Mouse (Mus musculus) heart, embryonic 14.5 days (tissue): Measurements from ENCODE around the gene Rpp40. TPM values are rescaled to one million over a fixed set of nuclear protein-coding genes. Genes with fewer than 3 reads are reported as not detected.
A peak's percentile ranks its signal among the peaks of the same experiment; 100 is the strongest.

Experiments
- ATAC-seq: fragments of 200-750 bp; cut with Nextera tagmentation; 2 replicates; pipeline ENCODE4 v1.8.0; 2017; ENCODE audit warnings: low read depth, moderate TSS enrichment; ENCODE audit not compliant: insufficient number of reproducible peaks, insufficient read depth, low FRiP score
- H3K27ac ChIP-seq, 2 experiments: fragments of 200-500 bp in 1 of 2; fragments of 300-500 bp in 1 of 2; sonication (generic) in 1 of 2; replicated peaks in 1 of 2; 2 replicates each; pipeline ENCODE4 v1.5.1; 2012 to 2014; ENCODE audit warnings: low read depth in 2 of 2, low read length in 2 of 2, control low read depth in 1 of 2, mild to moderate bottlenecking in 1 of 2, mixed read lengths in 1 of 2; ENCODE audit not compliant: control insufficient read depth in 1 of 2, insufficient read depth in 1 of 2
- H3K27me3 ChIP-seq: fragments of 300-500 bp; sonication (generic); 2 replicates; pipeline ENCODE4 v1.6.1; 2014; ENCODE audit warnings: mild to moderate bottlenecking, low read length, control low read depth; ENCODE audit not compliant: control insufficient read depth, insufficient read depth
- H3K36me3 ChIP-seq: fragments of 300-500 bp; sonication (generic); 2 replicates; pipeline ENCODE4 v1.6.1; 2014; ENCODE audit warnings: mild to moderate bottlenecking, control low read depth, low read length, mixed read lengths; ENCODE audit not compliant: control insufficient read depth, insufficient read depth
- H3K4me1 ChIP-seq, 2 experiments: fragments of 200-500 bp in 1 of 2; fragments of 300-500 bp in 1 of 2; sonication (generic) in 1 of 2; 2 replicates each; pipeline ENCODE4 v1.6.1; 2012 to 2014; ENCODE audit warnings: low read length in 2 of 2, control low read depth in 1 of 2, mixed read lengths in 1 of 2; ENCODE audit not compliant: control insufficient read depth in 2 of 2, insufficient read depth in 2 of 2
- H3K4me2 ChIP-seq: fragments of 300-500 bp; sonication (generic); 2 replicates; pipeline ENCODE4 v1.6.1; 2014; ENCODE audit warnings: mild to moderate bottlenecking, low read length
- H3K4me3 ChIP-seq, 2 experiments: fragments of 200-500 bp in 1 of 2; fragments of 300-500 bp in 1 of 2; sonication (generic) in 1 of 2; 2 replicates each; pipeline ENCODE4 v1.5.1; 2012 to 2014; ENCODE audit warnings: low read length in 2 of 2, mild to moderate bottlenecking in 2 of 2, control low read depth in 1 of 2, low read depth in 1 of 2, moderate library complexity in 1 of 2; ENCODE audit not compliant: control insufficient read depth in 1 of 2, insufficient read depth in 1 of 2
- H3K9ac ChIP-seq: fragments of 300-500 bp; sonication (generic); 2 replicates; pipeline ENCODE4 v1.6.1; 2014; ENCODE audit warnings: mild to moderate bottlenecking, low read length
- H3K9me3 ChIP-seq: fragments of 300-500 bp; sonication (generic); 2 replicates; pipeline ENCODE4 v1.6.1; 2016; ENCODE audit warnings: low read length, control low read depth; ENCODE audit not compliant: control insufficient read depth
- WGBS: fragments of 180-500 bp; shearing (Covaris S2); extraction: QIAGEN DNeasy Blood & Tissue Kit; methylation state at CpG from one replicate; pipeline ENCODE4 v1.1.7; 2014; 5-methylcytosine and 5-hydroxymethylcytosine counted together
- polyA plus RNA-seq: library from polyadenylated mRNA; unstranded; fragments of >200 nt; fragmentation: Nextera tagmentation; extraction: Ambion mirVana; gene quantifications from 2 replicates; pipeline ENCODE4 v1.2.1, GENCODE M21; 2014

Gene Rpp40
- polyA plus RNA-seq: 8.4 and 8.9 TPM in 2 replicates

- ATAC-seq: peak; percentile 99
- no peaks in the 10 kb centered on the region for H3K36me3 ChIP-seq
- H3K4me3 ChIP-seq: peak within 1 kb of the TSS; percentile 74 to 93
- under 1% methylated on average over 35 of the region's 35 CpGs for WGBS
- no peaks in the 10 kb centered on the region for H3K9me3 ChIP-seq
- H3K27me3 ChIP-seq: no peaks in the 10 kb centered on the region
- peaks cover 0 to 4% of the 10 kb centered on the region in 2 experiments; a peak in 2 of 4 replicates for H3K4me1 ChIP-seq
- no peak within 1 kb of the TSS for H3K27ac ChIP-seq
- H3K4me2 ChIP-seq: peak within 1 kb of the TSS; percentile 88
- H3K9ac ChIP-seq: peak within 1 kb of the TSS; percentile 77
Observed at GRCm38 (mm10) chr13:35905879-35906481, at the start of gene Rpp40. Gene Rpp40 (minus strand): TSS chr13:35906359.

- Histone ChIP-seq H3K4me3 (no peak overlapping the region), H3K9me3 (peaks cover 3% of the 10 kb centered on the region; the same call in 1 of the 2 replicates), H3K27me3 (no peaks in the 10 kb centered on the region), H3K27ac (no peak overlapping the region), H3K4me2 (no peak overlapping the region), H3K9ac (no peak overlapping the region), H3K36me3 (no peaks in the 10 kb centered on the region), H3K4me1 (no peaks in the 10 kb centered on the region)
- no peak for ATAC-seq
- WGBS: 76% methylated on average over 17 of the region's 17 CpGs
Observed at GRCm38 (mm10) chr13:35949814-35950455, 43.8 kb upstream of the Rpp40 start.

GRCm38 (mm10) chr13:35947354-35948000 is 41.3 kb upstream of the Rpp40 start:
- Histone ChIP-seq H3K4me3 (no peak overlapping the region), H3K9me3 (peaks cover 3% of the 10 kb centered on the region; the same call in 1 of the 2 replicates), H3K4me2 (no peak overlapping the region; the same call in 1 of the 2 replicates), H3K27me3 (no peaks in the 10 kb centered on the region), H3K9ac (no peak overlapping the region), H3K36me3 (no peaks in the 10 kb centered on the region), H3K27ac (no peak overlapping the region), H3K4me1 (no peaks in the 10 kb centered on the region)
- no peak for ATAC-seq
- WGBS: 18% methylated on average over 14 of the region's 14 CpGs

DNA sequence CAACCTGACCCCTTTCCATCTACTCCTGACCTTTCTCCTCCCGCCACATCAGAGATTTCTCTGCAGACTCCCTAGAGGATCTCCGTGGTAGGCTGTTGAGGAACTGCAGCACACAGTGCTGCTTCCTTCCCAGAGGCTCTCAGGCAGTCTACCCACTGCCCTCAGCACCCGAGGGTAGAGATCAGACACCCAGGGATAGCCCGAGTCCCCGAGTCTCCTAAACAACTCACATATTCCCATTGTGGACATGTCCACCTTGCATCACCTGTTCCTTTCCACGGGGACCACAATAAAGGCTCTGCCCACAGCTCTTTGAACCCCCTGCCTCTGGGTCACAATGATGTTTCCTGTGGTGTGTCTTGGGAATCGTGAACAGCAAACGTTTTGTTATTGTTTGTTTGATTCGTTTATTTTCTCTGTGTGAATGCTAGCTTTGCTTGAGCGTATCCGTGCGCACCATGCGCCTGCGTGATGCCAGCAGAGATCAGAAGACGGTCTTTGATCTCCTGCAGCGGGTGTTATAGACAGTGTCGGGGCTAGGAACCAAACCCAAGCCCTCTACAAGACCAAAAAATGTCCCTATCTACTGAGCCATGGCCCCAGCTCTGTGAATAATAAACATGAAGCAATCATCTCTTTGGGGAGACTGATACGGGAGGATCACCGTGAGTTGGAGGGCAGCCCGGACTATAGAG is 40.6 kb upstream of the Rpp40 start:
- Histone ChIP-seq H3K4me2 (no peak overlapping the region), H3K9ac (no peak overlapping the region), H3K27ac (no peak overlapping the region), H3K4me1 (no peaks in the 10 kb centered on the region), H3K9me3 (peaks cover 2% of the 10 kb centered on the region; the same call in 1 of the 2 replicates), H3K4me3 (no peak overlapping the region), H3K27me3 (no peaks in the 10 kb centered on the region), H3K36me3 (no peaks in the 10 kb centered on the region)
- WGBS: 71% methylated on average over 19 of the region's 20 CpGs
- no peak for ATAC-seq

GRCm38 (mm10) chr13:35940934-35941333 is 34.8 kb upstream of the Rpp40 start:
- no peaks in the 10 kb centered on the region for H3K27me3 ChIP-seq
- 80% methylated on average over 5 of the region's 5 CpGs for WGBS
- no peaks in the 10 kb centered on the region for H3K36me3 ChIP-seq

GRCm38 (mm10) chr13:35939871-35940665 is 33.9 kb upstream of the Rpp40 start:
- Histone ChIP-seq H3K9ac (no peak overlapping the region), H3K27me3 (no peaks in the 10 kb centered on the region), H3K36me3 (no peaks in the 10 kb centered on the region), H3K4me1 (no peaks in the 10 kb centered on the region), H3K4me2 (no peak overlapping the region), H3K4me3 (no peak overlapping the region), H3K27ac (no peak overlapping the region), H3K9me3 (peaks cover 4% of the 10 kb centered on the region)
- ATAC-seq: no peak
- WGBS: 60% methylated on average over 18 of the region's 18 CpGs

More at GRCm38 (mm10) chr13:35940934-35941333, 34.8 kb upstream of the Rpp40 start:
- no peaks in the 10 kb centered on the region for H3K4me1 ChIP-seq
- H3K9me3 ChIP-seq: no peaks in the 10 kb centered on the region
- H3K4me3 ChIP-seq: no peak overlapping the region
- H3K9ac ChIP-seq: no peak overlapping the region
- H3K27ac ChIP-seq: no peak overlapping the region
- H3K4me2 ChIP-seq: no peak overlapping the region
- ATAC-seq: no peak

DNA sequence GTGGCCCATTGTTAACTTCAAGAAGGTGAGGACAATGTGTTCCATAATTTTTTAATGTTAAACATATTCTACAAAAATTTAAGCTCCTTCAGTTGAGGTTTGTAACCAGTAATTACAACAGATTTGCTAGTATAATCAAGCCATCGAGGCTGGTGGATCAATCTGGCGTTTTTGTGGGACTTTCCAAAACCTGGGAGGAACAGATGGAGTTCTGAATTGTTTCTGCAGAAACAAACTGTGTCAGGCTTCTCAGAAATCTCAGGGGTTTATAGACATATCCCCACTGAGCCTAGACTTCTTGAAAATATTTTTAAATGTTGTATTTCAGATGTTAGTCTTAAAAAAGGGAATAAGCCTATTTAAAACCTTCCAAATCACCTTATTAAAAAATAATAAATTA is 31.8 kb upstream of the Rpp40 start:
- ATAC-seq: no peak

More for the DNA sequence above, 31.8 kb upstream of the Rpp40 start:
- Histone ChIP-seq H3K9me3 (peaks cover 14% of the 10 kb centered on the region), H3K4me1 (no peaks in the 10 kb centered on the region), H3K27ac (no peak overlapping the region), H3K27me3 (no peaks in the 10 kb centered on the region), H3K9ac (no peak overlapping the region), H3K36me3 (no peaks in the 10 kb centered on the region), H3K4me2 (no peak overlapping the region), H3K4me3 (no peak overlapping the region)
- 76% methylated on average over 2 of the region's 2 CpGs for WGBS
